Mouse (Mus musculus) urinary bladder, postnatal 36 days (tissue): ENCODE measurements around the gene Rpusd4.
A peak's percentile ranks its signal among the peaks of the same experiment; 100 is the strongest.

Experiments used
- DNase-seq, 2 experiments: peaks; one replicate each; pipeline ENCODE4 v3.0.0; 2022; ENCODE audit warnings: low spot score in 2 of 2, mixed read lengths in 1 of 2

Rpusd4 gene

DNA sequence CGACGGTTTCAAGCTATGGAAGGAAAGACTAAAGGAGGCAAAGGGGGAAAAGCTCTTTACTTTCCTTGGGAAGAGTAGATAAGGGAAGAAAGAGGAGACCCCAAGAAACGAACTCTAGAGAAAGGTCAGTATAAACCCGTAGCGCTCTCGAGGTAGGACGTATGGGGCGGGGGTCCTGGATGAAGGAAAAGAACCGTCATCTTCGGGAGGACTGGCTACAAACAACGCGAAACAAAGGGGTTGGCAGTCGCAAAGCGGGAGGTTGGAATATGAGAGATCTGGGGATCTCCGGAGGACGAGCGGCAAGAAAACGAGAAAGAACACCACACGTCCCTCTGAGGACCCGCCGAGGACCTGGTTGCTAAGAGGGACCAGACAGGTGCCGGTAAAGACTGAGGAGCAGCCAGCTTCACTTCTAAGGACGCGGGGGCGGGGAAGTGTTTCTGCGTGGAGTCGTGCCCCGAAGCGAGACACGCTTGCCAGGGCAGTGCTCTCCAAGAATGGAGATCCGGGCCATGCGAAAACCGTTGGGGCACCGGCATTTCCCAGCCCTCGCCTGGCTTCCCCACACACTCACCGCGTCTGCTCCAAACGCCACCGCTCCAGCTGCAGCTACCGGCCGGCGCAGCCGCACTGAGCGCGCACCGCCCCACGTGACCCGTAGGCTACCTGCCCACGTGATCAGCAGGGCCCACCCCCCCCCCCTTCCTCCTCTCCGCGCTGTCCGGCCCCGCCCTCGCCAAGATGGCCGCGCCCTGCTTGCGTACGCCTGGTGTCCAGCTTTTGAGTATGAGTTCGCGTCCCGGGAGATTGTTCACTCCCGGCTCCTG is at the start of gene Rpusd4, which contains the start of gene Fam118b:
Gene Rpusd4, plus strand, starts transcription at position 720 of the 830 bp plus-strand sequence.
Gene Fam118b, minus strand, starts transcription at position 660 of the 830 bp plus-strand sequence.
- DNase-seq = peak; percentile 75 to 91

DNA sequence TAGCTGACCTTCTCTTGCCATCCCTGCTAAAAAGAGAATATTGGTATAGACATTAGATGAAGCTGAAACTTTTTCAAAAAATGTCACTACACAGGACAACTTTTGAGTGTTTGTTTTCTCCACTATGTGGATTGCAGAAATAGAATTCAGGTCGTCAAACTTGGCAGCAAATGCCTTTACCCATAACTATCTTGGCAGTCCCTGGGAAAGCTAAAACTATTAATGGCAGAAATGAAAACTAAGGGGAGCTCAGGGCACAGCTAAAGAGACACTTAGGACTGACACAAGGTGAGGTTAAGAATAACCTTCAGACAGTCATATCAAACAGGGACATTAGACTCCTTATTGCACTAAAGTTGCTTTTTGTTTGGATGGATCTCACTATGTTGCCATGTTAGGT is 49.7 kb upstream of the Rpusd4 start:
- no peak for DNase-seq

DNA sequence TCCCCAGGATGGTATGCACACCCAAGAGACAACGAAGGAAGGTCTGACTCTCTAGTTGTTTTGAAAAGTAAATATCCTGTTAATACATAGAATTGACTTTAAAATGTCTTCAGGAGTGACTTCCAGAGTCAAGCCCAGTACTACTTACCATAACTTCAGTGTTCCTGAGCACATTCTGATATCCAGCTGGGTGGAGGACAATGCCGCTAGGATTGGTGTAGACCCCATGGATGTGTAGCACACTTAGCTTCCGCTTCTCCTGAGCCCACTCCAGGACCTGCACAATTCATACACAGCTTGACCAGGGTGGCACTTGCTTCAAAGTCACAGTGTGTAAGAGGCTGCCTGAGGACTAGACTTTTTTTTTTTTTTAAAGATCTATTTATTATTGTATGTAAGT is 44.2 kb upstream of the Rpusd4 start:
- DNase-seq = no peak

DNA sequence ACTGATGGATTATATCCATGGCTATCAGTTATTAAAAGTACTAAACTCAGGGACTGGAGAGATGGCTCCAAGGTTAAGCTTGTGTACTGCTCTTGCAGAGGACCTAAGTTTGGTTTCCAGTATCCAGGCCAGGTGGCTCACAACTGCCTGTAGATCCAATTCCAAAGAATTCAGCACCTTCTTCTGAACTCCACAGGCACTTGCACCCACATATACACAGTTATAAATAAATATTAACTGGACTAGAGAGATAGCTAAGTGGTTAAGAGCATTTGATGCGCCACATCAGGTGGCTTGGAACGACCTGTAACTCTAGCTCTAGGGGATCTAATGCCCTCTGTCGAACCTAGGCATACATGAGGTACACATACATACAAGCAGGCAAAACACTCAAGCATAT is 39.0 kb upstream of the Rpusd4 start:
- DNase-seq = no peak

DNA sequence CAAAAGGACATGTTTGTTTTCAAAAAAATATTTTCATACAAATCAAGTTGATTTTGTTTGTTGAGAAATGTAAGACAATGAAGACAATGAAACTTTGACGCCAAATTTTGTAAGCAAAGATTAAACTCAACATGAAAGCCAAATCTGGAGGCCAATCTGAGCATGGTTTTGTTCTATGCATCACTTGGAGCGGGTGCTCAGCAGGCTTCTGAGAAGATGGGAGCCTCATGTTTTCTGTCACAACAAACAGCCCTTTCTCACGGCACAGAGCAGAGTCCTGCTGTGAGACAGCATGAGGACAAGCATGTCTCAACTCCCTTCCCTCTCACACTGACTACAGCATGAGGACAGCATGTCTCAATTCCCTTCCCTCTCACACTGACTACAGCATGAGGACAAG is 31.7 kb upstream of the Rpusd4 start:
- no peak for DNase-seq

DNA sequence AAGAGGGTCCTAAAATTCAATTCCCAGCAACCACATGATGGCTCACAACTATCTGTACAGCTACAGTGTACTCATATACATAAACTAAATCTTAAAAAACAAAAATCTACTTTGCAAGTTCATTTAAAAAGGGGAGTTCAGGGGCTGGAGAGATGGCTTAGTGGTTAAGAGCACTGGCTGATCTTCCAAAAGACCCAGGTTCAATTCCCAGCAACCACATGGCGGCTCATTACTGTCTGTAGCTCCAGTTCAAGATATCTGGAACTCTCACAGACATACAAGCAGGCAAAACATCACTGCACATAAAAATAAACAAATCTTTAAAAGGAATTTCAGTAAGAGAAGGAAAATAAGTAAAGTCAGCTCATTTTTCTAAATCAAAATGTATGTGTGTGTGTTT is 29.3 kb upstream of the Rpusd4 start:
- DNase-seq = no peak

DNA sequence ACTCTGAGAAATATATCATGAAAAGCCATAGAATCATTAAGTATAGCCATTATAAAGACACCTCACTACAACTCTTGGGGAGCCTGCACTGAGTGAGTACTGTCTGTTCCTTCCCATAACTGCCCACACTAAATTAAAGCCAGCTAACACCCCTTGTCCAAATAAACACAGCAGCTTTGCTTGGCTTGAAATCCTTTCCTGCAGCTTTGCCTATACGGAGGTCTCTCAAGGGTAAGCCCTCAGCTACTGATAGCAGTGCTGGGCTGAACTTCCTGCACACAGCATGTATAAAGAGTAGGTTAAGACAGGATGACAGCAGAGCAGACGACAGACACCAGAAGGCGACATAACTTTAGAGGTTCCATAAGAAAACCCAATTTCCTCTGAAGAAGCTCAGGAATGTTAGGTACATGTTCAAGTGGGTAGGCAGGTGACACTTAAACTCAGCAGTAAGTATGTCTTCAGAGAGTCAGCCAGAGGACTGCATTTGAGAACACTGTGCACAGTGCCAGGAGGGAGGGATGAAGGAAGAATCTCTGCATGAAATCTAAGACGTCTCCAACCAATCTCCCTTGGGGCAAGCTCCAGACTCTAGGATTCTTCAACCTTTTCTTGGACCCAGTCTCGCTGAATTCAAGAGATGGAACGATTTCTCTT is 28.6 kb upstream of the Rpusd4 start:
- DNase-seq = no peak

DNA sequence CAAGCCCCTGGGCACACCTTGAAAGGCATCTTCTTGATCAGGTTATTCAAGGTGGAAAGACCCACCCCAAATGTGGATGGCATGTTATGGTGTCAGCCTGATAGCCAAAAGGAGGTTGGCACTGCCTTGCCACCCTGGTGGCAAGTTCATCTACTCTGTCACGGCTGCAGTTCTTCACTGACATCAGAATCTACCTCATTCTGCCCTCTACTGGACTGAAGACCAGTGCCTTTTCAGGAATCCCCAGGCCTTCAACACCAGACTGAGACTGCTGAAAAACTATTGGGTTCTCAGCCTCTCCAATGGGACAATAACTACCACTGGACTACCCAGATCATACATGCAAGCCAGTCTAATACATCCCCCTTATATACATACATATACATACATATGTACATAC is 27.9 kb upstream of the Rpusd4 start:
- no peak for DNase-seq

DNA sequence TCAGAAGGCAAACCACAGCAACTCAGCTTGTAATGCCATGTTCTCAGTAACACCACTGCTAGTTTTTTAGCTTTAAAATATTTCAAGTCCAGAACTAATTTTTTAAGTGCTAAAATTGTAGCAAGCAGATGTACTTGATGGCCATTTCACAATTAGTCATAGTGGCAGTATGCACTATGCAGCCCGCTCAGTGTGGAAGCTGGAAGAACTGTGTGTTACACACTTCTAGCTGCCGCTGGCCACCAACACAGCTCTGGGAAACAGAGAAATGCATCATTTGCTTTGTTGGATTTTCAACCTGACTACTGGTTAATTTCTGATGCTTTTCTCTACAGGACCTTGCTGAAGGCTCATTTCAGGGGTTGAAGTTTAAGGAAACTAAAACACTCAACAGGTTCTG is 20.3 kb upstream of the Rpusd4 start:
- no peak for DNase-seq

DNA sequence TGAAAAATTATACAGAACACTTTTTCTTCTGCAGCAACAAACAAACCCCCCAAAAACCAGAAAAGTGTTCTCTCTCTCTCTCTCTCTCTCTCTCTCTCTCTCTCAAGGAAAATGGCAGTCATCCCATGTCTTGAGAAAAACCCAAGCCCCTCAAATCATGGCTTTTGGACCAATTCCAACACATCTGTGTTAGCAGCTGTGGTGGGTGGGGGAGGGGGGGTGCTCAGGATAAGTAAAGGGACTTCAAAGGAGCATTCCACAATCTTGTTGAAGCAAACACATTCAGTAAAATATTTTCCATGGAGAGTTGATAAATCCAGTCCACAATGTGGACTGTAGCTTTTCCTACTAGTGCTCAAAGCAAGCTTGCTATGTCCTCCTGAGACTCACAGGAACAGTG is 18.2 kb upstream of the Rpusd4 start:
- DNase-seq = no peak

DNA sequence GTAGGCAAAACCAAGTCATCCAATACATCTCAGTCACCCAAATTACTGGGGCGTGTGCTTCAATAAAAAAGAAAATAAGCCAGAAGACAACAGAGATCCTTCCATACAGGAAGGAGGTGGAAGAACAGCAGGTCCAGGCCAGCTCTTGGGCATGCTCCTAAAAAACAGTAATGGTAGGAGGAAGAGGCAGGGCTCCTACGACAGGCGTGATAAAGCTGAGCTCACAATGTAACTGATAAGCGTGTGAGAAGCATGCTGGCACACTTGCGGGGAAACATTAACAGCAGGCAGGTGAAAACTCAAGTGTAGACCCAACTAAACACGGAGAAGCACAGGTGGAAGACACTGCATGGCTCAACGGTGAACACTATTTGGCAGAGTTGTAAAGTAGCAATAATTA is 10.3 kb upstream of the Rpusd4 start:
- no peak for DNase-seq

DNA sequence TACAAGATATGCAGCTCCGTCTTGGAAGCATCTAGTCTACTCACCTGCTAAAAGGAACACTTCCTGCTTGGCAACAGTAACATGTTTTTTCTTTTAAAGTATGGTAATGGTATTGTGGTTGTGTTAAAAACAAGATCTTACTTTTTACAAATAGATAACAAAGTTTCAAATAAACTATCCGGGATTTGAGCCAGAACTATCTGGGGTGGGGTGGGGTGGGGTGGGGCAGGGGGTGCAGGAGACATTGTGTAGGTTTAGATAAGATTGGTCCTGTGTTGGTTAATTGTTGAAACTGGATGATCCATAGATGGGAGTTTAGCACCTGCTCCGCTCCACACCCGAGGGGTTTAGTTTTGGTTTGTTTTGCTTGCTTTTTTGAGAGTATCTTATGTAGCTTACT is 5.2 kb upstream of the Rpusd4 start:
- DNase-seq = no peak

DNA sequence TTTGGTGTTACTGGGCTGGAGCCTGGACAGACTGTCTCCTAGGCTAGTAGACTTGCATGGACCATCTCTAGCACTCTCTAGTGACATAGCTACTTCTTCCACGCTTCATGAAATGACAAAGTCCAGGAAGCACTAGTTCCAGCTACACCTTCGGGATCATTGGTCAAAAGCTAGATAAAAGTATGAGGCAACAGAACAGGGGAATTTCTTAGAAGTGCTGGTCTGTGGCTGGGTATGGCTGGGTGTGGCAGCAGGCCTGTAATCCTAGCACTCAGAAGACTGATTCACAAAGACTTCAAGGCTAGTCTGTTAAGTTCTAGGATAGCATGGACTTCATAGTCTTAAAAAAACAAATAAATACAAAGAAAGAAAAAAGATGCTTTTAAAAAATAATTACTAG is 4.2 kb upstream of the Rpusd4 start:
- no peak for DNase-seq

DNA sequence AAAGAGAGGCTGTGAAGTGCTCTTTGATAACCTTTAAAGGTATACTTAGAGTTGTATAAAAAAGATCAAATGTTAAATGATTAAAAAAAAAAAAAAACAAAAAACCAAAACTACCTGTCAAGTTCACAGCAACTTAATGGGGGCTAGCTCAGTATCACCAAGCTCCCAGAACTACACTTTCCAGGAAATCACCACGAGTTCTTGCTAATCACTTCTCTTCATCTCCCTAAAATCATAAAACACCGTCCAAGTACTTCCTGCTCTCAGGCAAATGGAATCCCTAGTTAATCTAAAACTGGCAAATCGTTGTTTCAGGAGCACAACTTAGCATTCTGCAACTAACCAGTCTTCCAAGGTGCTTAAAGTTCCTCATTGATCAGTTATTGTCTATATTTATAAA is 3.2 kb upstream of the Rpusd4 start:
- DNase-seq = no peak

DNA sequence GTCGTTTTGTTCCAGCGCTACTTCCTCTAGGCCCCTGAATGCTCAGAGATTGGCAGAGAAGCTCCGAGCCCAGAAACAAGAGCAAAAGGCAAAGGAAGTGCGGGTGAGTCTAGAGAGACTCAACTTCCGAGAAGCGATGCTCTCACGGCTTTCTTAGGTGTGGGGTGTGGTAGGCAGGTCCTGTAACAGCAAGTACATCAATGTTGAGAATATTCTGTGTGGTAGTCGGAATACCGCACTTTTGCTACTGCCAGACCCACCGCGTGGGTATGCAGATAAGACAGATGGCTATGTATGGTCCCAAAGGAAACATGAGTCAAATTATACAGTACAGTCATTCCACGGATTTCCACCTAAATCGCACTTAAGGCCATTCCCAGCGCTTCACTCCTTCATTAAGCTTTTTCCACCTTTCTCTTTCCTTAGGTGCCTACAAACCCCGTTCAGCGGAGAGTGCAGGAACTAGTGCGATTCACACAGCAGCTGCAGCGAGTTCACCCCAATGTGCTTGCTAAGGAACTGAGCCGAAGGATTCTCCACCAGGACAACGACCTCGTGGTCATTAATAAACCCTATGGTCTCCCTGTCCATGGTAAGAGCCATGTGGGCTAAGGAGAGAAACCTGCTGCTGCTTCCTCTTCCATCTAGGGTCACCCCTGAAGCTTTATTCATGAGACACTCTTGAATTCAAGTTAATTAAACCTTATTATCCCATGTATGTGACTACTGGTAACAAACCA is 481 bp downstream of the Rpusd4 start:
- DNase-seq = no peak

DNA sequence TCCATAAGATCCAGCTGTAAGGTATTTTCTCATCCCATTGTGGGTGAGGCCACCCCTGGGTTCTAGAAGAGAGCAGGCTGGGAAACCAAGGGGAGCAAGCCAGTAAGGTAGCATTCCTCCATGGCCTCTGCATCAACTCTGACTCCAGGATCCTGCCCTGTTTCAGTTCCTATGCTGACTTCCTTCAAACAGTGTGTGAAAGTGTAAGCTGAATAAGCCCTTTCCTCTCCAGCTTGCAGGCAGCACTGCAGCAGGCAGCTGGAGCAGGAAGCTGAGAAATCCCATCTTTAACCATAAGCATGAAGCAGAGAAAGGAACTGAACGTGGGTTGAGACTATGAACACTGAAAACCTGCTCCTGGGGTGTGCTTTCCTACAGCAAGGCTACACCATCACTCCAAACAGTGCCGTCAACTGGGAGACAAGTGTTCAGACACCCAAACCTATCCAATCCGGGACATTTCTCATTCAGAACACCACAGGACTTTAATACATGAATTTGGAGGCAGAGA is 10.2 kb downstream of the Rpusd4 start:
- DNase-seq = no peak

DNA sequence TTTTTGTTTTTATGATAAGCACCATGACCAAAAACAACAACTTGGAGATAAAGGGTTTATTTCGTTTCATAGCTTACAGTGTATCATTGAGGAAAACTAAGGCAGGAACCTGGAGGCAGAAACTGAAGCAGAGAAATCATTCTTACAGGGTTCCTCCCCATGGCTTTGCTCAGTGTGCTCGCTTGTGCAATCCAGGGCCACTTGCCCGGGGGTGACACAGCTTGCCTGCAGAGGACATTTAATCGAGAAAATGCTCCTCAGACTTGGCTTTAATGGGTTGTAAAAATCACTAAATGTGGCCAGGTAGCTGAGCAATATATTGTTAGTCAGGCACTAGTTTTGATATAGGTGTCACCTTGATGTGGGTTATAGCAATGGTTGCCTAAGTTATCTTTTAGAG is 10.8 kb downstream of the Rpusd4 start:
- peak in 1 of 2 experiments; percentile 52 for DNase-seq

DNA sequence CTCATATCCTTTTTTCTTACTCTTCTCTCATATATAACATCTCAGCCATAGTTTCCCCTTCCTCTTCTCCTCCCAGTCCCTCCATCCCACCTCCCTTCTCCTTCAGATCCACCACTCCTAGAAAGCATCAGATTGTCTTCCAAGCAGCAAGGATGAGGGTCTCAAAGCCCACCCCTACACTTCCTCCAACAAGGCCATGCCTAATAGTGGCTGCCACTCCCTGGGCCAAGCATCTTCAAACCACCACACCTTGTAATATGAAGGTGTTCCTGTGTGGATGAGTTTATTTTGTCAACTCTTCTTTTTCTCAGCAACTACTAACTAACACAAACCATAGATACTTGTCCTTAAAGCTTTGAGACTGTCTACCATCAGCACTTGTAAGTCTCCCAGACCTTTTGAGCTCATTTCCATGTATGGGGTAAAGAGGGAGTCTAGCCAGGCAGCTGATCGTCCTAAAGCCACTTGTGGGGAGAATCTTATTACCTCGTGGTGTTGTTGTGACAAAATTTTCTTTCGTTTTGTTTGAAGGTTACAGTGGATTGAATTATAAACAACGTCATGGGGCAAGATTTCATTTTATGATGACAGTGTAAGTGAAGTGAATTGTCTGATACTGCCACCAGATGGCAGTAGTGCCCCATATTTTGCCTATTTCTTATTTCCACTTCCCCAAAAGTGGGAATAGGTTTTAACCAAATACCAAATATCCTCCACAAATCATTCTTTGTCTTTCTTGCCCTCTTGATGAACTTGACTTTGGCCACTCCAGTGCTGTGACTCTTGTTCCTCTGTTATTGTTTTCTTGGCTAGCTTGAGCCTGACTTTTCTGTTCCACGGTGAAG is 14.6 kb downstream of the Rpusd4 start:
- peak; percentile 38 to 51 for DNase-seq

DNA sequence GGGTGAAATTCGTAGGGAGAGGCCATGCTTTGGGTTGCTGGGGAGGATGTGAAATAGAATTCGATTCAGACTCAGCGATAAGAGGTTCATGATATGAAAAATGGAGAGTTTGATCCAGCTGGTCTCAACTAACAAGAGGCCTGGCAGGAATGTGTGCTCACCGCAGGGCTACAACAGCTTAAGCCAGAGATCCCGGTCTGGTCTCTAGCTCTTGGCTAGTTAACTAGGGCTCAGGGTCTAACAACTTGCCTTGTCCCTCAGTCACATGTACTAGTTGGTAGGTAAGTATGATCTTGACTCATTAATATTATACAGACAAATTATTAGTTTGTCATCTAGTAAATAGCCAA is 15.2 kb downstream of the Rpusd4 start:
- no peak for DNase-seq

DNA sequence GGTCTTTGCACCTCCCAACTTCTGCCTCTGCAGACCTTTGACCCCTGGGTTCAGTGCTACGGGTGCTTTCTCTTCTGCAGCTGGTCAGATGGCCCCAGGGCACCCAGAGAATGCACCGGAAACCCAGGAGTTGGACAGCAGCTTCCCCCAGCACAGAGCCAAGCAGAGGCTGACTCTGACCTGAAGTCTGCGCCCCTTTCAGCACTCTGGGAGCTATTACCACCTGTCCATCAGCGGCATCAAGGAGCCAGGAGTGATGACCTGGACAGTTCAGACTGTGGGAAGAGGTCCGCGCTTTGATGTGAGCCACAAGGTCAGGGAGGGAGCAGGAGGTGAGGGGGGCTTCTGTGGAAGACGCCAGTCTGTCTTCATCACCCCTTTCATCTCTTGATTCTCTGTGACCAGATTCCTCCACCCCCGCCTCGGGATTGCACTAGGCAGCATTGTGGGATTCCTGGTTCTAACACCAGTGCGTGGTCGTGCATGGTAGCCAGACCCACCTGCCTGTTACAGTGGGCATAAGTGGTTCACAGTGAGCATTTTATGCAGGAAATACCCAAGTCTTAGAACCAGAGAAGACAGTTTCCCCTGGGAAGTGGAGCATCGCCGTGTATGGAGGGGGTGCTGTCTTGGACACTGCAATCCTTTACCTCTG is 15.9 kb downstream of the Rpusd4 start:
- no peak for DNase-seq

DNA sequence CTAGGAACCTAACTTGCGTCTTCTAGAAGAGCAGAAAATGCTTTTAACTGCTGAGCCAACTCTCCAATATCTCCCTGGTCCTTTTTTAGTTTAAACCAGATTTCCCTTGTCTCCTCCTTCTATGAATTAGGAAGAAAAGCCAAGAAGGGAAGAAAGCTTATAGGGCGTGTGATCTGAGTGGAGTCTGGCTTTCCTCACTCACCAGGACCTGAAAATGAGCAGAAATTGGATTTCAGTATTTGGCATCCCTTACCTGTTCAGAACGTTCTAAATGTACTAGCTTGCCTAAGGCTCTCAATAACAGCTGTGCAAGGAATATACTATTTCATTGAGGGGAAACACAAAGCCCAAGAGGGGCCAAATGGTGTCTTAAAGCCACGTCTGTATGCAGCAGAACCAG is 16.7 kb downstream of the Rpusd4 start:
- DNase-seq = no peak
